Mouse (Mus musculus) liver, embryonic 14.5 days (tissue): ENCODE measurements around the gene Nectin2.

ENCODE experiments used
- CTCF ChIP-seq: IDR thresholded peaks from 2 replicates; pipeline ENCODE4 v1.5.1; 2016; ENCODE audit warnings: antibody characterized with exemption, low read depth, control low read depth
- EP300 ChIP-seq: IDR thresholded peaks from 2 replicates; pipeline ENCODE4 v1.6.1; 2016; ENCODE audit warnings: antibody characterized with exemption, low read depth

DNA sequence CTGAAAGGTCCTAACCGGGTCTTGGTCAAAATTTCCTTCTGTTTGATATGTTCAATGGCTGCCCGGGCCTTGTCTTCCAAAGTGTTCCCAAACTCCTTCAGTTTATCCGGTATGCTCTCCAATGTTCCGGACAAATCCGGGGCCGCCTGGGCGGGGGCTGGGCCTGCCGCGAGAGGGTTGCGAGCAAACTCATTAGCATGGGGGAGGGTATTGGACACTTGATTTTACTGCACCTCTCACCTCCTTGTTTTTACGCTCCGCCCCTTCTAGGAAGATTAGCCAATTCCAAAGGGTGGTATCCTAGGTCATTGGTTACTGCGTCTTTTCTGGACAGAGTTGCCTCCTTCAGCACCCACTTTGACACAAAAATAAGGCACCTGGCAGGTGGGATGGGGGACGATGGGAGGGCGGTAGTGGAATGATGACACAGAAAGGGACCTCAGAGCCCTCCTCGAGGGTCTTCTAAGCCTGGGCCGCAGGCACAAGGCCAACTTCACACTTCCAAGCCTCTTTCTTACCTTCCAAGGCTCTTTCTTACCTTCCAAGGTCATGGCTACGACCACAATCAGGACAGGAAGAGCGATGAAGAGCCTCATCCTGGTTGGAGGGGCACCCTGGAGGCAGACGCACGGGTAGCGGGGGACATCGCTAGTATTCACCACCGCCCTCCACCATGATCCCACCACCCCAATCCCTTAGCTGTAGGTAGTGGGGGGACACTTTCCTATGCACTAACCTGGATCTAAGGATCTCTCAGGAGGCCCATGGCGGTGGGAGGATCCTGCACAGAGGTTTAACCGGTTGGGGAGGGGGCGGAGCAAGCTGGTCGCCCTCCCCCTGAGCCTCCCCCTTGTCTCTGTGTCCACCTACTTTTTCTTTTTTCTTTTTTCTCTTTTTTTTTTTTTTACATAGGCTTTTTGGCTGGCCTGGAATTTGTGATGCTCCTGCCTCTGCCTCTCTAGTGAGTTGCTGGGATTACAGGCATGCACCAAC, 58.1 kb downstream of the Nectin2 start, which contains the start of gene Apoc1:
- no peak for TF ChIP-seq CTCF
- no peak for TF ChIP-seq EP300
